7 mouse cellular contexts compared by ENCODE assay signal in genomic region chr7:116441346-116441745, GRCm38 (mm10). TPM values are rescaled to one million over a fixed set of nuclear protein-coding genes. Genes with fewer than 3 reads are reported as not detected.
DNase-seq lines count a peak whose midpoint lies in the region; ATAC-seq and TF ChIP-seq lines count a peak whose summit lies in the region.

No protein-coding gene starts in this region.

- H3K9ac ChIP-seq in kidney, postnatal 0 days (ENCODE audit: low read depth, low read length): no peak overlapping the region
- no peak overlapping the region for H3K9ac ChIP-seq in embryonic facial prominence, embryonic 12.5 days

- no peak overlapping the region for H3K4me3 ChIP-seq in kidney, postnatal 0 days (replicated peaks; ENCODE audit: low read depth, low read length)
- H3K4me3 ChIP-seq in embryonic facial prominence, embryonic 12.5 days: no peak overlapping the region

- H3K4me2 ChIP-seq in kidney, postnatal 0 days (ENCODE audit: low read length): peak overlapping the region; percentile 84; the same call in 1 of the 2 replicates
- H3K4me2 ChIP-seq in embryonic facial prominence, embryonic 12.5 days (replicated peaks): peak overlapping the region; percentile 74

- no peaks in the 10 kb centered on the region for H3K9me3 ChIP-seq in kidney, postnatal 0 days (replicated peaks; ENCODE audit: low read length)
- no peaks in the 10 kb centered on the region for H3K9me3 ChIP-seq in embryonic facial prominence, embryonic 12.5 days

- intact Hi-C loops in gastrocnemius, postnatal 14 days (cut with DNase I; ENCODE audit: low total_unique reads): no loop called here

- H3K27me3 ChIP-seq in kidney, postnatal 0 days (ENCODE audit: insufficient read depth, low read length): no peaks in the 10 kb centered on the region
- no peaks in the 10 kb centered on the region for H3K27me3 ChIP-seq in embryonic facial prominence, embryonic 12.5 days

- 55% methylated on average over 1 of the region's 1 CpGs for WGBS in kidney, postnatal 0 days
- WGBS in embryonic facial prominence, embryonic 12.5 days: 86% methylated on average over 1 of the region's 1 CpGs

- no peak for ATAC-seq in kidney, postnatal 0 days (replicated peaks; ENCODE audit: low FRiP score, low read depth)
- ATAC-seq in embryonic facial prominence, embryonic 12.5 days (ENCODE audit: insufficient number of reproducible peaks, insufficient read depth, low FRiP score, low TSS enrichment): no peak

- H3K4me1 ChIP-seq in kidney, postnatal 0 days (replicated peaks; ENCODE audit: insufficient read depth, low read length): peaks cover 10% of the 10 kb centered on the region; the same call in 1 of the 2 replicates
- H3K4me1 ChIP-seq in embryonic facial prominence, embryonic 12.5 days: peaks cover 13% of the 10 kb centered on the region

- TF ChIP-seq CTCF in kidney, postnatal 0 days (IDR thresholded peaks at IDR 0.05; ENCODE audit: low read depth): no peak

- no peak for DNase-seq in kidney, postnatal 0 days (ENCODE audit: low spot score)
- no peak for DNase-seq in kidney, adult 18-20 months
- DNase-seq in induced T-regulatory cell, adult 2 months (ENCODE audit: low read depth): peak; percentile 60
- peak; percentile 55 for DNase-seq in naive thymus-derived CD4-positive, alpha-beta T cell, adult 2 months (ENCODE audit: low read depth)
- DNase-seq in retina, embryonic 14.5 days (ENCODE audit: low spot score): no peak
- no peak for DNase-seq in gastrocnemius, postnatal 14 days

- no peaks in the 10 kb centered on the region for H3K36me3 ChIP-seq in kidney, postnatal 0 days (ENCODE audit: insufficient read depth, low read length)
- peaks cover 3% of the 10 kb centered on the region; the same call in 1 of the 2 replicates for H3K36me3 ChIP-seq in embryonic facial prominence, embryonic 12.5 days

- H3K27ac ChIP-seq in kidney, postnatal 0 days: no peak overlapping the region
- no peak overlapping the region for H3K27ac ChIP-seq in embryonic facial prominence, embryonic 12.5 days

RNA-seq across cellular contexts. Expression of gene Pik3c2a, which starts 1.9 kb away (rescaled TPM):
- 13.8 and 16.1 TPM in 2 replicates for polyA plus RNA-seq in kidney, postnatal 0 days (2015; fragmentation: Nextera tagmentation; extraction: Ambion mirVana)
- 35.4 and 40.4 TPM in 2 replicates for polyA plus RNA-seq in embryonic facial prominence, embryonic 12.5 days (2016; fragmentation: Nextera tagmentation; extraction: Ambion mirVana)
- total RNA-seq in gastrocnemius, postnatal 14 days (2021): 10 to 100 TPM; 10.1 to 10.3 TPM

Comparison
In these comparisons a context has a peak if more than half of its experiments do, and no peak if none do; other contexts are left out.
1. DNase-seq: peak in induced T-regulatory cell, adult 2 months (single experiment) and naive thymus-derived CD4-positive, alpha-beta T cell, adult 2 months (single experiment); none in kidney, postnatal 0 days (single experiment), kidney, adult 18-20 months (single experiment), retina, embryonic 14.5 days (single experiment) and gastrocnemius, postnatal 14 days (single experiment).